Mouse (Mus musculus) neutrophil, adult 5-6 weeks (primary cell): Measurements from ENCODE around the gene Olfr175-ps1. TPM values are rescaled to one million over a fixed set of nuclear protein-coding genes. Genes with fewer than 3 reads are reported as not detected.

ENCODE experiments used
- ATAC-seq: fragments of 151-379, 151-347 bp; 2 replicates; pipeline ENCODE4 v1.8.0; 2017; ENCODE audit warnings: mild to moderate bottlenecking, moderate TSS enrichment; ENCODE audit not compliant: insufficient number of reproducible peaks, poor library complexity, low FRiP score, severe bottlenecking; ENCODE audit errors: extremely low read depth
- total RNA-seq: library from RNA; stranded (forward); fragments of 200-1000 nt; gene quantifications from 2 replicates; pipeline ENCODE4 v1.2.3, GENCODE M21; 2017

The Olfr175-ps1 gene
- not detected in 2 replicates for total RNA-seq

- no peak for ATAC-seq
Observed at GRCm38 (mm10) chr16:58826732-58827319, at the start of gene Olfr175-ps1. TSS of gene Olfr175-ps1 (minus strand) at chr16:58826782.

- no peak for ATAC-seq
Observed at GRCm38 (mm10) chr16:58874668-58875067, 48.1 kb upstream of the Olfr175-ps1 start, which contains the start of gene Olfr177. TSS of gene Olfr177 (minus strand) at chr16:58874768.

GRCm38 (mm10) chr16:58861479-58861878 is 34.9 kb upstream of the Olfr175-ps1 start:
- ATAC-seq, result no peak

- ATAC-seq, result no peak
Observed at GRCm38 (mm10) chr16:58860032-58860737, 33.6 kb upstream of the Olfr175-ps1 start.

- ATAC-seq, result no peak
Observed at GRCm38 (mm10) chr16:58800168-58800567, 26.4 kb downstream of the Olfr175-ps1 start, which contains the start of gene Olfr173. TSS of gene Olfr173 (minus strand) at chr16:58800268.

Other genes with a start within 250 kb of the Olfr175-ps1 start
- gene Gm813, start 209.8 kb downstream of the Olfr175-ps1 start, total RNA-seq, result not detected in 2 replicates
- not detected in 2 replicates for gene E330017A01Rik, start 188.0 kb downstream of the Olfr175-ps1 start, total RNA-seq
- 13.8 and 14.4 TPM in 2 replicates for gene Cpox, start 156.5 kb downstream of the Olfr175-ps1 start, total RNA-seq
- 0.23 and 0.86 TPM in 2 replicates for gene Gpr15, start 107.7 kb downstream of the Olfr175-ps1 start, total RNA-seq
- 29.8 and 30.6 TPM in 2 replicates for gene Cldnd1, start 98.9 kb downstream of the Olfr175-ps1 start, total RNA-seq
- not detected in 2 replicates for gene Olfr172, start 63.6 kb downstream of the Olfr175-ps1 start, total RNA-seq
- gene Olfr173, start 26.5 kb downstream of the Olfr175-ps1 start, total RNA-seq, result not detected in 2 replicates
- 0.25 TPM in 1 of 2 replicates, not detected in the other for gene Olfr177, start 48.0 kb upstream of the Olfr175-ps1 start, total RNA-seq
- not detected in 2 replicates for gene Olfr178, start 65.3 kb upstream of the Olfr175-ps1 start, total RNA-seq
- gene Olfr181, start 102.0 kb upstream of the Olfr175-ps1 start, total RNA-seq, result not detected in 2 replicates
- gene Olfr180, start 102.6 kb upstream of the Olfr175-ps1 start, total RNA-seq, result not detected in 2 replicates
- not detected in 2 replicates for gene Olfr183, start 168.6 kb upstream of the Olfr175-ps1 start, total RNA-seq
- gene Olfr186, start 203.5 kb upstream of the Olfr175-ps1 start, total RNA-seq, result not detected in 2 replicates
- gene Olfr187, start 213.0 kb upstream of the Olfr175-ps1 start, total RNA-seq, result not detected in 2 replicates